ENCODE assay signal across 9 mouse cellular contexts in genomic region chr7:70355691-70356568, GRCm38 (mm10). TPM values are rescaled to one million over a fixed set of nuclear protein-coding genes. Genes with fewer than 3 reads are reported as not detected.
DNase-seq lines count a peak whose midpoint lies in the region; ATAC-seq lines count a peak whose summit lies in the region.
"Had no signal": no experiment of that assay in that cellular context is flagged by ENCODE, and none has a peak within 500 bp of the region (broad histone marks: within the 10 kb centered on the region; RNA-seq: fewer than 3 reads in every experiment).

No protein-coding gene starts in this region.

- intact Hi-C loops in left cerebral cortex, postnatal 10 days (cut with DNase I): no loop called here

- H3K36me3 ChIP-seq in heart, embryonic 15.5 days: no peaks in the 10 kb centered on the region
- peaks cover 32% of the 10 kb centered on the region for H3K36me3 ChIP-seq in hindbrain, embryonic 14.5 days (replicated peaks; ENCODE audit: control insufficient read depth, insufficient read depth)
- H3K36me3 ChIP-seq in midbrain, embryonic 15.5 days (replicated peaks): no peaks in the 10 kb centered on the region

- peak overlapping the region; percentile 77 for H3K4me3 ChIP-seq in heart, embryonic 15.5 days
- H3K4me3 ChIP-seq in hindbrain, embryonic 14.5 days (replicated peaks; ENCODE audit: low read length): peak overlapping the region; percentile 85
- H3K4me3 ChIP-seq in midbrain, embryonic 15.5 days: peak overlapping the region; percentile 54

- H3K27me3 ChIP-seq in heart, embryonic 15.5 days: peaks cover 37% of the 10 kb centered on the region
- peaks cover 4% of the 10 kb centered on the region; the same call in 1 of the 2 replicates for H3K27me3 ChIP-seq in hindbrain, embryonic 14.5 days (ENCODE audit: control insufficient read depth, insufficient read depth, low read length)
- peaks cover 25% of the 10 kb centered on the region for H3K27me3 ChIP-seq in midbrain, embryonic 15.5 days (replicated peaks)

- no peak for DNase-seq in heart, adult 18-20 months
- peak; percentile 33 for DNase-seq in embryo, embryonic 11 days
- no peak for DNase-seq in hindbrain, embryonic 14.5 days (ENCODE audit: low spot score)
- DNase-seq in left cerebral cortex, postnatal 10 days (ENCODE audit: extremely low spot score in 1 of 2, low spot score in 2 of 2): no peak
- DNase-seq in cerebellum, adult 18-20 months: no peak
- DNase-seq: cerebellum, postnatal 25 days had no signal

- no peak for ATAC-seq in heart, embryonic 15.5 days (replicated peaks; ENCODE audit: insufficient number of reproducible peaks, insufficient read depth, low FRiP score, low read depth)
- ATAC-seq in hindbrain, embryonic 14.5 days (ENCODE audit: low FRiP score): no peak
- ATAC-seq in midbrain, embryonic 15.5 days (replicated peaks): no peak
- ATAC-seq in erythroid progenitor cell, adult 5-6 weeks (replicated peaks; ENCODE audit: low FRiP score, poor library complexity, severe bottlenecking): no peak

- H3K9ac ChIP-seq in heart, embryonic 15.5 days: peak overlapping the region; percentile 38; the same call in 1 of the 2 replicates
- H3K9ac ChIP-seq in hindbrain, embryonic 14.5 days: peak overlapping the region; percentile 96
- peak overlapping the region; percentile 35; the same call in 1 of the 2 replicates for H3K9ac ChIP-seq in midbrain, embryonic 15.5 days

- WGBS in heart, embryonic 15.5 days: 28% methylated on average over 5 of the region's 5 CpGs
- WGBS in hindbrain, embryonic 14.5 days: 14% methylated on average over 5 of the region's 5 CpGs
- 18% methylated on average over 5 of the region's 5 CpGs for WGBS in midbrain, embryonic 15.5 days

- no peaks in the 10 kb centered on the region for H3K9me3 ChIP-seq in heart, embryonic 15.5 days (replicated peaks)
- no peaks in the 10 kb centered on the region for H3K9me3 ChIP-seq in hindbrain, embryonic 14.5 days (ENCODE audit: control insufficient read depth, low read length)
- no peaks in the 10 kb centered on the region for H3K9me3 ChIP-seq in midbrain, embryonic 15.5 days

- peak overlapping the region; percentile 90 for H3K4me2 ChIP-seq in heart, embryonic 15.5 days
- H3K4me2 ChIP-seq in hindbrain, embryonic 14.5 days (replicated peaks): peak overlapping the region; percentile 81
- peak overlapping the region; percentile 75 for H3K4me2 ChIP-seq in midbrain, embryonic 15.5 days

- peaks cover 16% of the 10 kb centered on the region for H3K4me1 ChIP-seq in heart, embryonic 15.5 days (replicated peaks)
- peaks cover 13% of the 10 kb centered on the region; the same call in 1 of the 2 replicates for H3K4me1 ChIP-seq in hindbrain, embryonic 14.5 days (replicated peaks; ENCODE audit: control insufficient read depth, insufficient read depth, low read length)
- H3K4me1 ChIP-seq in midbrain, embryonic 15.5 days: peaks cover 10% of the 10 kb centered on the region; the same call in 1 of the 2 replicates

- H3K27ac ChIP-seq in heart, embryonic 15.5 days: no peak overlapping the region; the same call in 1 of the 2 replicates
- peak overlapping the region; percentile 99 for H3K27ac ChIP-seq in hindbrain, embryonic 14.5 days
- H3K27ac ChIP-seq in midbrain, embryonic 15.5 days: peak overlapping the region; percentile 94

RNA-seq across cellular contexts. Expression of gene Nr2f2, which starts 10.6 kb away (rescaled TPM):
- polyA plus RNA-seq in heart, embryonic 15.5 days (2015; fragmentation: Nextera tagmentation; extraction: Ambion mirVana): 25.1 and 27.6 TPM in 2 replicates
- 10 to 100 TPM; 13.6 to 14.8 TPM for total RNA-seq in heart, adult 18-20 months (2021)
- 105 and 127 TPM in 2 replicates for polyA plus RNA-seq in hindbrain, embryonic 14.5 days (2014; fragmentation: Nextera tagmentation; extraction: Ambion mirVana)
- polyA plus RNA-seq in midbrain, embryonic 15.5 days (2015; fragmentation: Nextera tagmentation; extraction: Ambion mirVana): 84.8 and 98.4 TPM in 2 replicates
- total RNA-seq in erythroid progenitor cell, adult 5-6 weeks (2015; ENCODE audit: low replicate concordance): not detected in 2 replicates
- total RNA-seq in erythroid progenitor cell, adult 5-6 weeks (2017; ENCODE audit: low replicate concordance): not detected in 2 replicates
- total RNA-seq in left cerebral cortex, postnatal 10 days (2021): 10 to 100 TPM; 45.7 to 55.9 TPM

Comparison
In these comparisons a context has a peak if more than half of its experiments do, and no peak if none do; other contexts are left out.
1. H3K9ac ChIP-seq: peak in every context shown above with its lines; median percentile 96 in hindbrain, embryonic 14.5 days; 38 in heart, embryonic 15.5 days; 35 in midbrain, embryonic 15.5 days.
2. RNA of gene Nr2f2, which starts 10.6 kb away (total RNA-seq): 45.7 to 55.9 TPM in left cerebral cortex, postnatal 10 days and 13.6 to 14.8 TPM in heart, adult 18-20 months; not detected in erythroid progenitor cell, adult 5-6 weeks; every median in the first group is over 10 times any median in the second.
3. Peak in every context shown above with its lines, with median percentiles within 50 percentile points of each other: H3K4me2 ChIP-seq and H3K4me3 ChIP-seq.